Mouse (Mus musculus) right cerebral cortex, postnatal 36 days (tissue): ENCODE data around the gene Tollip.

Experiments used
- DNase-seq, 2 experiments: peaks; one replicate each; pipeline ENCODE4 v3.0.0; 2022; ENCODE audit warnings: low spot score in 2 of 2, mixed read lengths in 1 of 2

The Tollip gene

DNA sequence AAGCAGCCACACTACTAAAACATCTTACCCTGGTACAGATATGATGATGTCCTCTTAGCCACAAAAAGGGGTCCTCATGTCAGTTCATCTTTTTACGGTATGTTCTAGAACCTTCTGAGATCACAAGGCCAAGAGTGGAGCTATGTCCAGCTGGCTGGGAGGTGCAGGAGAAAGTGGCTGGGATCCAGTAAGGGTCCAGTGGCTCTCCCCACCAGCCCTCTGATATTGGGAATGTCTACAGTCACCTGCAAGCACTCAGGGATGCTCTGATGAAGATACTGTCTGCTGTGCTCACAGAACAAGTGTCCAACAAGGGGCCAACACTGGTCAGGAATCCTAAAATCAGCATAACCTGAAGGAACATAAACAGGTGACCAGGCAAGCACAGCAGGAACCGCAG is at the start of gene Tollip:
Gene Tollip, minus strand, starts transcription at position 101 of the 400 bp plus-strand sequence.
- DNase-seq, result no peak

- DNase-seq, result no peak
These were observed 48.0 kb upstream of the Tollip start for GRCm38 (mm10) chr7:141966281-141966680.

- peak in 1 of 2 experiments; percentile 34 for DNase-seq
These were observed 44.2 kb upstream of the Tollip start for GRCm38 (mm10) chr7:141962521-141962920.

DNA sequence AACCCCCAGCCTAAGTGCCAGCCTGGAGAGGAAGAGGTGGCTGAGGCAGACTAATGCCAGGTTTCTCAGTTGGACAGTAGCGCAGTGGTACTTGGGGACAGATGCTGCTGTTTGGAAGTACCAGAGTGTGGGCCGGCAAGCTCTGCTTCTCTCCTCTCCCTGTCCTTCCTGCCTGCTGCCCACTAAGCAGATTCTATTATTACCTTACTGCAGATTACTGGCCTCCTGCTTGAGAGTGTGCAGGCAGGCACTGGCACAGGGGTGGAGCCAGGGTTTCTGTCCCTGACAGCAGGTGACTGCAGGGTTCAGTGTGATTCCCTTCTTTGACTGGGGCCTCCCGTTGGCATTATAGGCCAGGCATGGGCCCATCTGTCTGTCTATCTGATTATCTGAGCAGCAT is 43.2 kb upstream of the Tollip start:
- peak in 1 of 2 experiments; percentile 69 for DNase-seq

DNA sequence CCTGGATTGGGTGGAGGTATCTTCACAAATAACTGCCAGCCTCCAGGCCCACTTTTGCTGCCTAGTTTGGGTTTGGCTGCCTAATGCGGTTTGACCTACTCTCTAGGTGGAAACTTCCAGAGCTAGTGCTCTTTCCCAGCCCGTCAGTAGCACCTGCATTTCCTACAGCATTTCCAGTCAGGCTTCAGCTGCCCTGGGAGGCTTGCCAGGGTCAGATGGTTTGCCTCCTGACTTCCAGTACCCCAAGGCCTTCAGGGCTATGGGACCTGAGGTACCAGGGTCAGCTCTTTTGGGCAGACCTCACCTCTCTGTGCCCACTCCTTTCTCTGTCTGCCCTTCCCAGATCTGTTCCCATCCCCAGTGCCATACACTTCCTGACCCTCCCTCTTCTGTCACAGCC is 42.6 kb upstream of the Tollip start:
- DNase-seq, result no peak

DNA sequence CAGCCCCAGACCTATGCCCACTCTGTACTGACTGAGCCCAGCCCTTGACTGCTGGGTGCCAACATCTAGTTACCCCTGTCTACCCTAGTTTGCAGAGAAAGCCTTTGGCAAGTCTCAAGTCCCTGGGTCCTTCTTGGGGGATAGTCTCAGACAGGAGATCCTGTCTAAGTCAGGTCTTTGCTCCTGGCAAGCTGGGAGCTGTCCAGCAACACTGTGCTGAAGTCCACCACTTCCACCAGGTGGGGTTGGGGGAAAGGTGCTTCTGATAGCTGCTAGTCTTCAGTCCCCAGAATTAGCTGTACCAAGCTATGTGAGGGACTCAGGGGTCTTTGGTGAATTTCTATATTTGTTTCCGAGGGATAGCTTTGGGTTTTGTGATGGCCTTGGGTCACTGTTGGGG is 40.8 kb upstream of the Tollip start:
- no peak for DNase-seq

GRCm38 (mm10) chr7:141958211-141958610 is 39.9 kb upstream of the Tollip start:
- DNase-seq, result no peak

DNA sequence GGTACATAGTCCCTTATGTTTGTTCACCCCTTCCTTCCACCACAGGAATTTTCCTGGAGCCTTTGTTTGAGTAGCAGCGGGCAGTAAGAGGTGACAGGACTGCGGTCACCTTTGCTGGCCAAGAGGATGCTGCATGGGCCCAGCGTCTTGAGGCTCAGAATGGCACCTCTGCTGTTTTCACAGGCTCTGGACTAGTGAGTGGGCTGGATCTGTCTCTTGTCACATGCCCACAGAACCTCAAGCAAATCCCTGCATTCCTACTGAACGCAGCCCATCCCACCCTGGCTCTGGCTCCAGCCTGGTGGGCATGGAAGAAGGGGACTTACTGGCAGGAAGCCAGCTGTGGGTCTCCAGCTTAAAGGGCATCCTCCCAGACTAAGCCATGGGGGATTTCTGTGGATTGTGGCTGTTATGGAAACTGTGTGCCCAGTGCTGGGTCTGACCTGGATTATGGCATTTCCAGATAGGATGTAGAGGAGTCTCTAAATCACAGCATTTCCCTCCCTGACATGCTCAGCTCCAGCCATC is 39.3 kb upstream of the Tollip start:
- DNase-seq, result peak in 1 of 2 experiments; percentile 41

- peak; percentile 53 to 76 for DNase-seq
These were observed 37.9 kb upstream of the Tollip start for GRCm38 (mm10) chr7:141956174-141956566.

- DNase-seq, result peak; percentile 46 to 52
These were observed 37.4 kb upstream of the Tollip start for GRCm38 (mm10) chr7:141955565-141956173.

DNA sequence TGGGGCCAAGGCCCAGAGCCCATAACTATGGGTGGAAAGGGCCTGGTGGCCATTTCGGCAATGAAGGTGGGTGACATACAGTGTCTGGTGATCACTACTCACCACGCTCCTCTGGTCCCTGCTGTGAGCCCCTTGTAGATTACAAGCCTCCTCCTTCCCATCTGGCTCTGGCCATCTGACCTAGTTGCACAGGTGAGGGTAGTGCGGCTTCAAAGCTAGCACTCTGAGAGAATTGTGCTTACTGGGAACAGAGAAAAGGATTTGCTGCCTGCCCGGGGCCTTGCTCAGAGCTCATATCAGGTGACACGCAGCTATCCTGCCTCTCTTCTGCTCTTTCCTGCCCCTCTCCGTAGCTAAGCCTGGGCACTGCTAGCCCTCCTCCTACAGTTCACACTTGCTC is 35.3 kb upstream of the Tollip start:
- no peak for DNase-seq

DNA sequence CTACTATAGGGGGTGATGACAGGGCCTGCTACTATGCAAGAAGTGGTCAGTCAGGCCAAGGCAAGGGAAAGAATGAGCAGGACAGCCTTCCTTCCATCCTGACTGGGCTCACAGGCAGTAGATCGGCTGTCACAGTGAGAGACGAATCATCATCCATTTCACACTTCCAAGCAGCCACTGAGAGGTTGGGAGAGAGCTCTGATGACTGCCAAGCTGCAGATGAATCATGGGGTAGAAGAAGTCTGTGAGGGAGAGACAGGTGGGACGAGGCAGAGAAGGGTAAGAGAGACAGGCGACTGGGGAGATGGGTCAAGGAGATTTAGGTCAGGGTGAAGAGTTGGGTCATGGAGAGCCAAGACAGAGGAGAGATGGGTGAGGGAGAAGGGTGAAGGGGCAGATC is 34.6 kb upstream of the Tollip start:
- peak in 1 of 2 experiments; percentile 58 for DNase-seq

GRCm38 (mm10) chr7:141951821-141952220 is 33.5 kb upstream of the Tollip start:
- DNase-seq, result no peak

GRCm38 (mm10) chr7:141950104-141951013 is 32.1 kb upstream of the Tollip start:
- peak in 1 of 2 experiments; percentile 36 for DNase-seq

DNA sequence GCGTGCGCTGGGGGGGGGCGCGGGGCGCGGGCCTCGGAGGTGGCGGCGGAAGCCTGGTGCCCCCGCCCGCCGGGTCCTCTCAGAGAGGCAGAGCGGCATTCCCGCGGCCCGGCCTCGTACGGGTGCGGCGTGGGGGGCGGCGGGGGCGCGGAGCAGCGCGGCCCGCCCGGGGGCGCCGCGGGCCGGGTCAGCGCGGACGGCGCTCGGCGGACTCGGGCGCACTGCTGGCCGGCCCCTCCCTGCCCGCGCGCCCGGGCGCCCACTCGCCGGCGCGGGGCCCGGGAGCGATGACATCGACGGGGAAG is 31.4 kb upstream of the Tollip start:
- DNase-seq, result no peak

GRCm38 (mm10) chr7:141948906-141949798 is 30.8 kb upstream of the Tollip start, which contains the start of gene Brsk2:
Gene Brsk2 (plus strand): TSS chr7:141949751.
- peak; percentile 96 to 97 for DNase-seq

DNA sequence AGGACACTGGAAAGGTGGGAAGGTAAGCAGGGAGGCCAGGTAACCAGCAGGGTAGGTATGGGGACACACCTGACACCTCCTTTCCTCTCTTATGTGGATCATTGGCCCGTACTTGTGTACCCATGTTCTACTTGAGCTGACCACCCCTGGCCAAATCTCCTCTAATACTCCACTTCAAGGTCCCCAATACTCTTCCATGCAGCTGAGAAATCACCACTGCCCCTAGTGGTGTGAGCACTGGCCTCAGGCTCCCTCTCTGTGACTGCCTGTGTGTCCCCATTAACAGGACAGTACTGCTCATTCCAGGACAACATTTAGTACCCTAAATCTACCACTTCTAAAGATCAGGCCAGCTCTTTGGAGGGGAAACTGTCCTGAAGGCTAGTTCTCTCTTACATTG is 29.7 kb upstream of the Tollip start:
- no peak for DNase-seq

GRCm38 (mm10) chr7:141947512-141947911 is 29.2 kb upstream of the Tollip start:
- no peak for DNase-seq

DNA sequence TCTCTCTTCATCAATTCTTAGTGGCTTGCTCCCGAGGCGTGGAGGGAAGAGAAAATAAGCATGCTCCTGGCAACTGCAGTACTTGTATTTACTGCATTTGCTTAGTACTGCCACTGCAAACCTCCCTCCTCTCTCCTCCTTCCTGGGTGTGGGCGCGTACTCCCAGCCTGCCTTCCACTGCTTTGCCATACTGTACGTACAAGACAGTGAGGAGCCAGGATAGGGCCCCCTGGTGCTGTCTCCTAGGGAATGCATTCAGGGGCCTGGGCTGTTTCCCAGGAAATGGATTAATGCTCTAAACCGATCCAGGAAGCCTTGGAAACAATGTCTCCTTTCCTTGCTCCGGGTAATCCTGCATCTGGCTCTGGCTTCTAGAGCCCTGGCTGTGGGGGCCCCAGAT is 27.6 kb upstream of the Tollip start:
- DNase-seq, result peak; percentile 77 to 82

- no peak for DNase-seq
These were observed 25.1 kb upstream of the Tollip start for GRCm38 (mm10) chr7:141943444-141943843.

- DNase-seq, result no peak
These were observed 16.6 kb upstream of the Tollip start for GRCm38 (mm10) chr7:141934951-141935350.
